Mouse (Mus musculus) intestine, embryonic 14.5 days (tissue): ENCODE data around the gene Rbbp4. TPM values are rescaled to one million over a fixed set of nuclear protein-coding genes. Genes with fewer than 3 reads are reported as not detected.

Experiments
- ATAC-seq: fragments of 200-750 bp; cut with Nextera tagmentation; replicated peaks from 2 replicates; pipeline ENCODE4 v1.8.0; 2017; ENCODE audit warnings: low read depth, moderate number of reproducible peaks, moderate TSS enrichment, moderate library complexity; ENCODE audit not compliant: low FRiP score, low TSS enrichment
- DNase-seq: peaks from one replicate; pipeline ENCODE4 v3.0.0-alpha.2; 2018; ENCODE audit warnings: low spot score
- H3K27ac ChIP-seq: fragments of 300-500 bp; sonication (generic); 2 replicates; pipeline ENCODE4 v1.5.1; 2014; ENCODE audit warnings: low read depth, mild to moderate bottlenecking, control low read depth
- H3K27me3 ChIP-seq: fragments of 300-500 bp; sonication (generic); replicated peaks from 2 replicates; pipeline ENCODE4 v1.6.1; 2014; ENCODE audit warnings: low read length, control low read depth; ENCODE audit not compliant: control insufficient read depth, insufficient read depth
- H3K36me3 ChIP-seq: fragments of 300-500 bp; sonication (generic); 2 replicates; pipeline ENCODE4 v1.6.1; 2014; ENCODE audit warnings: low read length, control low read depth; ENCODE audit not compliant: control insufficient read depth, insufficient read depth
- H3K4me1 ChIP-seq: fragments of 300-500 bp; sonication (generic); replicated peaks from 2 replicates; pipeline ENCODE4 v1.6.1; 2014; ENCODE audit warnings: low read length, control low read depth, mixed read lengths; ENCODE audit not compliant: control insufficient read depth, insufficient read depth
- H3K4me2 ChIP-seq: fragments of 300-500 bp; sonication (generic); 2 replicates; pipeline ENCODE4 v1.6.1; 2014; ENCODE audit warnings: low read length
- H3K4me3 ChIP-seq: fragments of 300-500 bp; sonication (generic); 2 replicates; pipeline ENCODE4 v1.5.1; 2014; ENCODE audit warnings: low read depth, low read length, control low read depth, mixed read lengths
- H3K9ac ChIP-seq: fragments of 300-500 bp; sonication (generic); 2 replicates; pipeline ENCODE4 v1.6.1; 2014; ENCODE audit warnings: mild to moderate bottlenecking, low read length
- H3K9me3 ChIP-seq: fragments of 300-500 bp; sonication (generic); 2 replicates; pipeline ENCODE4 v1.6.1; 2016; ENCODE audit warnings: low read length, control low read depth; ENCODE audit not compliant: control insufficient read depth
- WGBS: fragments of 180-500 bp; shearing (Covaris S2); extraction: QIAGEN DNeasy Blood & Tissue Kit; methylation state at CpG from one replicate; pipeline ENCODE4 v1.1.7; 2014; 5-methylcytosine and 5-hydroxymethylcytosine counted together
- polyA plus RNA-seq: library from polyadenylated mRNA; unstranded; fragments of >200 nt; fragmentation: Nextera tagmentation; extraction: Ambion mirVana; gene quantifications from 2 replicates; pipeline ENCODE4 v1.2.1, GENCODE M21; 2014

Rbbp4 gene
- polyA plus RNA-seq, 1 experiment from 2014 or later, result 333 TPM

GRCm38 (mm10) chr4:129376961-129377545, 41.9 kb upstream of the Rbbp4 start:
- peak overlapping the region; percentile 57 for H3K4me3 ChIP-seq
- peaks cover 9% of the 10 kb centered on the region for H3K4me1 ChIP-seq
- peak overlapping the region; percentile 74 for H3K27ac ChIP-seq
- no peaks in the 10 kb centered on the region for H3K9me3 ChIP-seq
- peak; percentile 69 for ATAC-seq
- WGBS, result 0% methylated on average over 55 of the region's 68 CpGs
- peak overlapping the region; percentile 85 for H3K4me2 ChIP-seq
- 0 out of 2 replicates have a peak, but pooled peaks cover 9% of the 10 kb centered on the region for H3K27me3 ChIP-seq
- peak; percentile 87 for DNase-seq
- peak overlapping the region; percentile 91 for H3K9ac ChIP-seq
- no peaks in the 10 kb centered on the region for H3K36me3 ChIP-seq

GRCm38 (mm10) chr4:129375821-129376220, 40.7 kb upstream of the Rbbp4 start:
- Histone ChIP-seq H3K9me3 (no peaks in the 10 kb centered on the region), H3K27me3 (0 out of 2 replicates have a peak, but pooled peaks cover 9% of the 10 kb centered on the region), H3K4me1 (peaks cover 9% of the 10 kb centered on the region), H3K9ac (no peak overlapping the region), H3K4me2 (no peak overlapping the region), H3K27ac (no peak overlapping the region), H3K4me3 (no peak overlapping the region), H3K36me3 (no peaks in the 10 kb centered on the region)
- 75% methylated on average over 5 of the region's 5 CpGs for WGBS
- ATAC-seq (no peak), DNase-seq (no peak)

- H3K4me3 ChIP-seq, result no peak overlapping the region
- no peak overlapping the region for H3K9ac ChIP-seq
- H3K36me3 ChIP-seq, result no peaks in the 10 kb centered on the region
- H3K27me3 ChIP-seq, result 0 out of 2 replicates have a peak, but pooled peaks cover 9% of the 10 kb centered on the region
- no peak overlapping the region for H3K4me2 ChIP-seq
- peaks cover 9% of the 10 kb centered on the region for H3K4me1 ChIP-seq
- no peak for ATAC-seq
- H3K27ac ChIP-seq, result no peak overlapping the region
- 39% methylated on average over 6 of the region's 6 CpGs for WGBS
- no peaks in the 10 kb centered on the region for H3K9me3 ChIP-seq
- no peak for DNase-seq
These were observed 39.8 kb upstream of the Rbbp4 start for GRCm38 (mm10) chr4:129375000-129375399.

GRCm38 (mm10) chr4:129374219-129374755, 39.1 kb upstream of the Rbbp4 start:
- H3K9me3 ChIP-seq, result no peaks in the 10 kb centered on the region
- 0 out of 2 replicates have a peak, but pooled peaks cover 9% of the 10 kb centered on the region for H3K27me3 ChIP-seq
- no peak overlapping the region for H3K4me2 ChIP-seq
- ATAC-seq (no peak), DNase-seq (no peak)
- no peak overlapping the region for H3K9ac ChIP-seq
- H3K36me3 ChIP-seq, result no peaks in the 10 kb centered on the region
- H3K4me1 ChIP-seq, result peaks cover 9% of the 10 kb centered on the region
- H3K27ac ChIP-seq, result no peak overlapping the region
- WGBS, result 53% methylated on average over 11 of the region's 11 CpGs
- H3K4me3 ChIP-seq, result no peak overlapping the region

- no peak overlapping the region for H3K4me2 ChIP-seq
- ATAC-seq (no peak), DNase-seq (no peak)
- peaks cover 9% of the 10 kb centered on the region for H3K4me1 ChIP-seq
- 0 out of 2 replicates have a peak, but pooled peaks cover 4% of the 10 kb centered on the region for H3K27me3 ChIP-seq
- no peaks in the 10 kb centered on the region for H3K9me3 ChIP-seq
- no peaks in the 10 kb centered on the region for H3K36me3 ChIP-seq
- 42% methylated on average over 8 of the region's 8 CpGs for WGBS
- H3K27ac ChIP-seq, result no peak overlapping the region
- H3K9ac ChIP-seq, result no peak overlapping the region
- H3K4me3 ChIP-seq, result no peak overlapping the region
These were observed 38.2 kb upstream of the Rbbp4 start for GRCm38 (mm10) chr4:129373202-129373976.

GRCm38 (mm10) chr4:129371391-129371790, 36.2 kb upstream of the Rbbp4 start:
- Histone ChIP-seq H3K4me2 (no peak overlapping the region), H3K27me3 (0 out of 2 replicates have a peak, but pooled peaks cover 2% of the 10 kb centered on the region), H3K9me3 (no peaks in the 10 kb centered on the region), H3K27ac (no peak overlapping the region), H3K4me1 (peaks cover 7% of the 10 kb centered on the region), H3K36me3 (no peaks in the 10 kb centered on the region), H3K9ac (no peak overlapping the region), H3K4me3 (no peak overlapping the region)
- 91% methylated on average over 3 of the region's 3 CpGs for WGBS
- DNase-seq (no peak), ATAC-seq (no peak)

GRCm38 (mm10) chr4:129365224-129365623, 30.1 kb upstream of the Rbbp4 start:
- WGBS, result 79% methylated on average over 5 of the region's 5 CpGs
- DNase-seq, result no peak
- Histone ChIP-seq H3K9ac (no peak overlapping the region), H3K27me3 (no peaks in the 10 kb centered on the region), H3K36me3 (peaks cover 6% of the 10 kb centered on the region), H3K9me3 (no peaks in the 10 kb centered on the region), H3K4me3 (no peak overlapping the region), H3K4me1 (0 out of 2 replicates have a peak, but pooled peaks cover 3% of the 10 kb centered on the region), H3K27ac (no peak overlapping the region), H3K4me2 (no peak overlapping the region)
- no peak for ATAC-seq

- H3K4me2 ChIP-seq, result no peak overlapping the region
- H3K36me3 ChIP-seq, result peaks cover 14% of the 10 kb centered on the region
- H3K9ac ChIP-seq, result no peak overlapping the region
- no peaks in the 10 kb centered on the region for H3K27me3 ChIP-seq
- H3K4me1 ChIP-seq, result 0 out of 2 replicates have a peak, but pooled peaks cover 3% of the 10 kb centered on the region
- ATAC-seq (no peak), DNase-seq (no peak)
- H3K27ac ChIP-seq, result no peak overlapping the region
- no peak overlapping the region for H3K4me3 ChIP-seq
- WGBS, result 82% methylated on average over 3 of the region's 3 CpGs
- no peaks in the 10 kb centered on the region for H3K9me3 ChIP-seq
These were observed 29.2 kb upstream of the Rbbp4 start for GRCm38 (mm10) chr4:129364379-129364778.
